Mouse (Mus musculus) heart, adult 2 months (tissue): ENCODE measurements around the gene Srf.

Experiments used
- CTCF ChIP-seq: fragments of 200-600 bp; IDR thresholded peaks from 2 replicates; pipeline ENCODE4 v1.8.1; 2022; ENCODE audit warnings: antibody characterized with exemption, mild to moderate bottlenecking, moderate library complexity
- POLR2A ChIP-seq: fragments of 200-500 bp; IDR thresholded peaks from 2 replicates; pipeline ENCODE4 v1.6.1; 2011; ENCODE audit warnings: mild to moderate bottlenecking, low read depth, low read length, control low read depth; ENCODE audit not compliant: insufficient read depth

DNA sequence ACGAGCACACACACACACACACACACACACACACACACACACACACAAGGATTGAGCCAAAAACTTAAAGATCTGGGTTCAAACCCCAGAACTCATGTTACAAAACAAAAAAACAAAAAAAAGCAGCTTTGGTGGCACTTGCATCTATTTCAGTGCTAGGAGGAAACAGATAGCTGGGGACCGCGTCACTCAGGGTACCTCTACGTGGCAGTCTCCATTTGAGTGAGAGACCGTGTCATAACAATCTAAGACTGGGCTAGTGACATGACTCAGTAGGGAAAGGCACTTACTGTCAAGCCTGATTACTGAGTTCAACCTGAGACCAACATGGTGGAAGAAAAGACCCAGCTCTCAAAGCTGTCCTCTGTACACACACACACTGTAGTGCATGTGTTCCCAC lies 2.2 kb upstream of the Srf start:
- no peak for TF ChIP-seq CTCF
- no peak for TF ChIP-seq POLR2A
